Mouse (Mus musculus) liver, postnatal 0 days (tissue): ENCODE results near the gene Rpia.

Source experiments
- CTCF ChIP-seq: sonication (generic); IDR thresholded peaks from 2 replicates; pipeline ENCODE4 v1.5.1; 2016; ENCODE audit warnings: antibody characterized with exemption, low read depth
- EP300 ChIP-seq: IDR thresholded peaks from 2 replicates; pipeline ENCODE4 v1.6.1; 2016; ENCODE audit warnings: antibody characterized with exemption, low read depth, mild to moderate bottlenecking

- TF ChIP-seq CTCF, result no peak
- no peak for TF ChIP-seq EP300
Measured at GRCm38 (mm10) chr6:70806514-70806912, 14.5 kb upstream of the Rpia start.
